Mouse (Mus musculus): ENCODE measurements around the gene Nav3.
"Not testable (repeated sequence)": the region's sequence is repeated elsewhere in the genome, so short reads cannot be mapped to it uniquely, and the experiment has no call there.

Nav3 gene

DNA sequence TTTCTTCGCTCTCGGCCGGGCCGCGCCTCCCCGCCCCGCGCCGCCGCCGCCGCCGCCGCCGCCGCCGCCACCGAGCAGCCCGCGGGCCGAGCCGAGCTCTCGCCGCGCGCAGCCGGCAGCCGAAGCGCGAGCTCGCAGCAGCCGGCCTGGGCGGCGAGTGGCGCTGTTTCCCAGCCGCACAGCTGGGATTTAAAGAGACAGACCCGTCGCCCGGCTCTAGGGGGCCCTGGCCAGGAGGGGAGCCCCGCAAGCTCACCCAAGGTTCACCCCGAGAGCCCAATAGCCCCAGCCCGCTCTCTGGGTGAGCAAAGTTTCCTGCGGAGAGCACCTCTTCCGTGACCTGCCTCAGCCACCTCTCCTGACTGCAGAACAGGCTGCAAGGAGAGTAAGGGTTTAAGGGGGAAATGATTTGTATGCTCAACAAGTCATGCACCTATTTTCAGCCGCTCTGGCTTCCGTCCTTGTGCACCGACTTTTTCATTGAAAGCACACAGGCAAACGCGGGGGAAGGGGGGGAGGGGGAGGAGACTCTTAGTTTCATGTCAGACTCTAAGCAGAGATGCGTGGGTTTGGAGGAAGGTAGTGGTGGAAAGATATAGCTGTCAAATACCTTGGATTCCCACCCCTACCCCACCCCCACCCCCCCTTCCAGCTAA is at the start of gene Nav3:
Gene Nav3 (minus strand): TSS at position 367 of the 656 bp plus-strand sequence.
- DNase-seq = peak; percentile 85

DNA sequence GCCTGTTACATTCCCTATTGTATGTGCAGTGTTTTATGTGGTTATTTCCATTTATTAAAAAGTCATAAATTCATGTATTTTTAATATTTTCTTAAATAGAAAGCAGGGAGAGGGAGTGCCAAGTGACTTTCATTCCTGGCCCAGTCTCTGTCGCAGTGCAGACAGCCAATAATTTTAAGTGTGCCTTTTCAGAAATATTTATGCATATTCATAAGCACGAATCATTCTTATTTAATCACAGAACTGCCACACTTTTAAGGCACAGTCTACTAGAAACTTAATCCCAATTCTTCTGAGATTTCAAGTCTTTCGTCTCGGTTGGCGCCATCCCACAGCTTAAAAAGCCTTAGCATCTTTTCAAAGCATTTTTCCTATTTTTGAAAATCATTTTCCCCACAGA is 29.3 kb upstream of the Nav3 start:
- DNase-seq = no peak

DNA sequence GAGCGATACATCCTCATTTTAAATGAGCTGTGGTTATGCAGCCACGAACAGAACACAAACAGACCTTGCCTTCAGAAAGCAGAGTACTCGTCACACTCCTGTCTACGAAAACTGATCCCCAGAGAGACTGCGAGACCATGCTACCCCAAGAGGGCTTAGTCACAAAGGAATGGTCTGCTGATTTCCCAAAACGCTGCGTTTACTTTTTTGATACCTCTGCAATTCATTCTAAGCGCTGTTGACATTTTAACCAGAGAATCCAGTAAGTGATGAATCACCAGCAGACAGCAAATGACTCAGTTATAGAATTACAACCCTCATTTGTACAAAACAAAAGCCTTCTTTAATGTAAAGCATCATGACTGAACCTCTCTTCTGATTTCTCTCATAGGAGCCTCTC is 28.8 kb upstream of the Nav3 start:
- DNase-seq = no peak

DNA sequence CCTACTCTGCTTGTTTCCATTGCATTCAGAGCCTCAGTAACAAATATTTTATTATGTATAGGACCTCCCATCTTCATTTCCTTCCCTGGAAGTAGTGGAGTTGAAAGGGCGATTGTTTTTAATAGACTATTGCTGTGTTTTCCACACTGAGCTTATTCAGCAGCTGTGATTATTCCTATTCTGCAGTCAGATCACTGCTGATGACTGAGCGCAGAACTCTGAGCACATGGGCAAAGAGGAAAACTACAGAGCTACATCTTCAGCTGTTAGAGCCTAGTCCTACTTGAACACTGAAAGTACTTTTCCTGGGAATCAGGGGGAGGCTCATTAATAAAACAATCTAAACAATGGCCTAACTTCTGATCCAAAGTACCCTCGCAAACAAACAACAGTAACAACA is 23.2 kb upstream of the Nav3 start:
- no peak for DNase-seq

- DNase-seq = peak; percentile 32
Measured at GRCm38 (mm10) chr10:110477689-110478314, 21.8 kb upstream of the Nav3 start.

GRCm38 (mm10) chr10:110474107-110474506 is 18.1 kb upstream of the Nav3 start:
- no peak for DNase-seq

DNA sequence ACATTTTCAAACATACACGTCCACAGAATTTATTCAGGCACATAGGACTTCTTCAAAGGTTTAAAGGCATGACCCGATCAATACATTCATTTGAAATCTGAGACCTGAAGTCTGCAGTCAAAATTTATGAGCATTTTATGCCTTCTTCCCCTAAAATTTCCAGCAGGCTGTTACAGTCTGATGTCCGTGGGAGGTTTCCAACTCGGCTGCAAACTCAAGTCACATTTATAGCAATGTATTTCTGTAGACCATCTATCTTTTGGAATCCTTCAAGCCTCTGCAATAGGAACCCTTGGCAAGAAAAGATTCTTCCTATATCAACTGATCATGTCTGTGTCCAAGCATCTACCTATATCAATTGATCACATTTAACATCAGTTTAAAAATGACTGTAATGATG is 13.4 kb upstream of the Nav3 start:
- no peak for DNase-seq

GRCm38 (mm10) chr10:110455063-110455837 is 754 bp downstream of the Nav3 start:
- peak; percentile 59 for DNase-seq

- no peak for DNase-seq
Measured at GRCm38 (mm10) chr10:110453566-110453965, 2.4 kb downstream of the Nav3 start.

GRCm38 (mm10) chr10:110440396-110440795 is 15.6 kb downstream of the Nav3 start:
- peak; percentile 77 for DNase-seq

- DNase-seq = no peak
Measured at GRCm38 (mm10) chr10:110431078-110431477, 24.9 kb downstream of the Nav3 start.

DNA sequence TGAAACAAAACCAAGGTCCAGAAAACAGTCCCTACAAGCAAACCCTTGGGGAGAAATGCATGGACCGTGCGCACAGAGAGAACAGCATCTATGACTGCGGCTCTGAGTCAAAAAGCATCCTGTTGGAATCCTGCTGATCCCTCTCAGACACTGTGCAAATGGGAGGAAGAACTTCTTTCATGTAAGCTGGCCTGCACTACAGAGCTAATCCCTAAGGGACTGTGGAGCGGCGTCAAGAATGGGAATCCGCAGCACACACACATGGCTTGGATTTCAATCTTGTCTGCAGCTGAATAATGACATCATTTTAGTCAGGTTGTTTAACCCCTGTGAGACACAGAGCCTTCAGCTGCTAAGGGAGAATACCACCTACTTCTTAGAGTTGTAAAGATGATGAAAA is 26.4 kb downstream of the Nav3 start:
- no peak for DNase-seq

DNA sequence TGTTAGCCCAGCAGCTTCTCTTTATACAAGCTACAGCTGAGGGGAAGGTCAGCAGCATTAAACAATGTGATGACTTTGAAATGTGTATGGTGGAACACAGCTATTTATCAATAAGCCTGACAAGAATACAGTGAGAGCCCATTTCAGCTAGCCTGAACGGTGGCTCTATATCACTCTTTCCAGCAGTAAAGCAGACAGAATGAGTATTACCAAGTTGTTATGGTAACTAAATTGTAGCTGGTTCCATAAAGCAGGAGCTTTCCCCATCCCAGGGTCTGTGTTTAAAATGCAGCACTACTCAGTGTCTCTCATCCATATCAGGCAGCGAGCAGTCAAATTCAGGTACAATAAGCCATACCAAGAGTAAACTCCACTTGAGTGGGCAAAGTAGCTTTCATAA is 27.0 kb downstream of the Nav3 start:
- DNase-seq = no peak

DNA sequence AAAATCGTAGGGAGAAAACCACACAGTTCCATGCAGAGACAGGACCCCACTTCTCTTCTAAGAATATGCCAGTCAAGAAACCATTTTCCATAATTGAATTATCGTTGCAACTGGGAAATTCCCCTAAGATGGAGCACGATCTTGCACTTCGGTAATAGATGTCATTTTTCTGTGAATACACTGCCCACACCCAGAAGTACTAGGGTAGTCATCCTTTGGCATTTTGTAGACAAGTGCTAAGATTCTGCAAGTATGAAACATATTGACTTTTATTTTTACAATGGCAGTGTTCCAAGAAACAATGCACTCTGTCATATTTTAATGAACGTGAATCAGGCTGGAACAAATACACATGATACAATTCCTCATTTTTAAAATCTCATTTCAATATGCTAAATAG is 34.5 kb downstream of the Nav3 start:
- DNase-seq = no peak

GRCm38 (mm10) chr10:110417003-110417402 is 39.0 kb downstream of the Nav3 start:
- DNase-seq = no peak

DNA sequence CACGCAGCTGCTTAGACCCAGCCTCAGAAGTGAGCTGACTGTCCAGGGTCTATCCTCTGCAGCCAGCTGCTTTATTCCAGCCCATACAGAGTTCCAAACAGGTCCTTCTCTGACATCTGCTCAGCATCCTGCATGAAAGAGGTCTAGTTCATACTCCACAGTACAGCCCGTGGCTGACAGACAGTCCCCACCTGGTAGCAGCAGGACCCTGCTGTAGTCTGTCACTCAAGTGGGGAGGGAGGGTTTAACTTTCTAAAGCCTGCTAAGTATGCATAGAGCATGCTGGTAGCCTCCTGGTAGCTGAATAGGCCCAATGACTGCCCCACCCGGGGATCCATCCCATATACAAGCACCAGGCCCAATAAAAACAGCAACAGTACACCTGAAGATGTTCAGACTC is 40.4 kb downstream of the Nav3 start:
- no peak for DNase-seq

DNA sequence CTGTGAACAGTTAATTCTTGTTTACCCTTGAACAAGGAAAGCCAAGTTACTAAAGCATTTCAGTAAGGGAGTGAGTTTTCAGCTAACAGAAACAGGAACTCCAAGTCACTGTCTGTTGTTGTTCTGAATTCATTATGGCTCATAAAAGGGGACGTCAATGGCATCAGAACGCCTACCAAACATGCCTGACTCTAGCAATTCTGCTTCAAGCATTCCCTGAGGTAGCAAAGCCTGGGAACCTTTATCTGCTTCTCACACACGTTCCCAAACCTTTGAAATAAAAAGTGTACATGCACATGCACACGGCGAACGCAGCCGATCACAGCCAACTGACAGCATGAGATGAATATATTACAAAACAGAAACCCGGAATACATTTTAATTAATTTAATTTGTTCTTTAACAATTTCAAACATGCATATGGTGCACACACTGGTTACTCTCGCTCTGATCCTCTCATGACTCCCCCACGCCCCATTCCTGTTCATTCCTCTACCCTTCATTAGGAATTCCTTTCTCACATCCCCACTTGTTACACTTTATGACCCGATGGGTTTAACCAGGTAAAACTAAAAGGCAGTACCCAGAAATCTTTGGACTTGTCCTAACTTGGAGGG is 42.6 kb downstream of the Nav3 start:
- DNase-seq = no peak

- DNase-seq = no peak
Measured at GRCm38 (mm10) chr10:110402950-110403349, 53.1 kb downstream of the Nav3 start.

- no peak for DNase-seq
Measured at GRCm38 (mm10) chr10:110400642-110401041, 55.4 kb downstream of the Nav3 start.

GRCm38 (mm10) chr10:110398643-110399042 is 57.4 kb downstream of the Nav3 start:
- DNase-seq = no peak

- DNase-seq = no peak
Measured at GRCm38 (mm10) chr10:110386476-110387197, 69.4 kb downstream of the Nav3 start.

- not testable (repeated sequence) for DNase-seq
Measured at GRCm38 (mm10) chr10:110383506-110384229, 72.3 kb downstream of the Nav3 start.
